Comparison of ENCODE assay signal across 8 mouse cellular contexts in the genomic region with DNA sequence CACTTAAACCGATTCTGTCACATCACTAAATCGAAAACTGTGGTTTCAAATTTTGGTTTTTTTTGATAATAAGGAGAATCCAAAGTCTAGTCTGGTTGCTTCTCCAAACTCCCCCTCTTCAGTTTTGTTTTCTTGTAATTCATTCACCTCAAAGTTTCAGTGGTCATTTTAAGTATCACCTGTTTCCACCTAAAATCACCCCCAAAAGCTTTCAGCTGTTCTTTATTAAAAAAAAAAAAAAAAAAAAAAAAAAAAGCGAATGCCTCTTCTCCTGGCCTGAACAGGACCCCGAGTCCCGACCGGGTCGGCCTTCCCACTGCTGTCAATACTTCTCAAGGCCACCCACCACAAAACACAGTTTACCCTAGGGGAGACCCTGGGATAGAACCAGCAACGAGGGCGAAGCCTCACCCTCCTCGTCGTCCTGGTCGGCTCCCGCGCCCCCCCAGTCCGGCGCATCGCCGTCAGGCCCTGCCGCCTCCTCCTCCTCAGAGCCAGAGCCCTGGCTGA. TPM values are rescaled to one million over a fixed set of nuclear protein-coding genes. Genes with fewer than 3 reads are reported as not detected.
DNase-seq lines count a peak whose midpoint lies in the region; ATAC-seq and TF ChIP-seq lines count a peak whose summit lies in the region.

No protein-coding gene starts in this region.

- H3K4me3 ChIP-seq in kidney, embryonic 14.5 days (ENCODE audit: low read length): peak overlapping the region; percentile 96
- peak overlapping the region; percentile 100 for H3K4me3 ChIP-seq in bone marrow, adult 2 months (replicated peaks; ENCODE audit: control insufficient read depth, low read depth, low read length)
- H3K4me3 ChIP-seq in hindbrain, embryonic 15.5 days: peak overlapping the region; percentile 87
- peak overlapping the region; percentile 90 for H3K4me3 ChIP-seq in midbrain, embryonic 15.5 days

- no peaks in the 10 kb centered on the region for H3K9me3 ChIP-seq in kidney, embryonic 14.5 days (ENCODE audit: control insufficient read depth, low read length)
- no peaks in the 10 kb centered on the region for H3K9me3 ChIP-seq in hindbrain, embryonic 15.5 days
- no peaks in the 10 kb centered on the region for H3K9me3 ChIP-seq in midbrain, embryonic 15.5 days

- H3K9ac ChIP-seq in kidney, embryonic 14.5 days (ENCODE audit: low read depth, low read length): peak overlapping the region; percentile 97
- H3K9ac ChIP-seq in hindbrain, embryonic 15.5 days: peak overlapping the region; percentile 100
- H3K9ac ChIP-seq in midbrain, embryonic 15.5 days: peak overlapping the region; percentile 99

- WGBS in kidney, embryonic 14.5 days: 9% methylated on average over 19 of the region's 19 CpGs
- WGBS in bone marrow, adult 2 months: 5% methylated on average over 19 of the region's 19 CpGs
- WGBS in hindbrain, embryonic 15.5 days: 10% methylated on average over 19 of the region's 19 CpGs
- 9% methylated on average over 19 of the region's 19 CpGs for WGBS in midbrain, embryonic 15.5 days

- no peaks in the 10 kb centered on the region for H3K27me3 ChIP-seq in kidney, embryonic 14.5 days (ENCODE audit: control insufficient read depth, insufficient read depth, low read length)
- H3K27me3 ChIP-seq in hindbrain, embryonic 15.5 days: no peaks in the 10 kb centered on the region
- H3K27me3 ChIP-seq in midbrain, embryonic 15.5 days (replicated peaks): no peaks in the 10 kb centered on the region

- no peak for DNase-seq in kidney, adult 18-20 months
- no peak for DNase-seq in c-Kit-positive CD71-positive TER-119-positive erythroid progenitor cells, embryonic 14.5 days (ENCODE audit: low spot score)
- DNase-seq in thymus, adult 18-20 months: no peak

- no peak; the same call in 1 of the 2 replicates for ATAC-seq in kidney, embryonic 14.5 days (ENCODE audit: low FRiP score, low TSS enrichment)
- no peak for ATAC-seq in hindbrain, embryonic 15.5 days (ENCODE audit: low FRiP score, low read depth)
- peak; percentile 74; the same call in 1 of the 2 replicates for ATAC-seq in midbrain, embryonic 15.5 days (replicated peaks)
- ATAC-seq in inflammation-experienced regulatory T-cells, adult 6 months: no peak

- H3K36me3 ChIP-seq in kidney, embryonic 14.5 days (ENCODE audit: control insufficient read depth, insufficient read depth, low read length): peaks cover 22% of the 10 kb centered on the region
- peaks cover 24% of the 10 kb centered on the region for H3K36me3 ChIP-seq in hindbrain, embryonic 15.5 days
- H3K36me3 ChIP-seq in midbrain, embryonic 15.5 days (replicated peaks): peaks cover 21% of the 10 kb centered on the region

- no peak for TF ChIP-seq POLR2A in bone marrow, adult 2 months (IDR thresholded peaks at IDR 0.05; ENCODE audit: borderline replicate concordance, control insufficient read depth, low read depth, low read length)

- no peak for TF ChIP-seq CTCF in bone marrow, adult 2 months (IDR thresholded peaks at IDR 0.05; ENCODE audit: control insufficient read depth, insufficient read depth, low read length)

- peak overlapping the region; percentile 61 for H3K4me2 ChIP-seq in kidney, embryonic 14.5 days (replicated peaks; ENCODE audit: low read depth, low read length)
- peak overlapping the region; percentile 73 for H3K4me2 ChIP-seq in hindbrain, embryonic 15.5 days
- H3K4me2 ChIP-seq in midbrain, embryonic 15.5 days: peak overlapping the region; percentile 60

- H3K4me1 ChIP-seq in kidney, embryonic 14.5 days (ENCODE audit: control insufficient read depth, insufficient read depth, low read length): 0 out of 2 replicates have a peak, but pooled peaks cover 10% of the 10 kb centered on the region
- H3K4me1 ChIP-seq in bone marrow, adult 2 months (ENCODE audit: control insufficient read depth, insufficient read depth, low read length): peaks cover 1% of the 10 kb centered on the region; the same call in 1 of the 2 replicates
- peaks cover 30% of the 10 kb centered on the region for H3K4me1 ChIP-seq in hindbrain, embryonic 15.5 days (replicated peaks)
- H3K4me1 ChIP-seq in midbrain, embryonic 15.5 days: peaks cover 28% of the 10 kb centered on the region

- H3K27ac ChIP-seq in kidney, embryonic 14.5 days (ENCODE audit: low read depth, low read length): peak overlapping the region; percentile 91
- H3K27ac ChIP-seq in bone marrow, adult 2 months (ENCODE audit: control insufficient read depth, insufficient read depth, low read depth, low read length, poor library complexity): peak overlapping the region; percentile 95
- H3K27ac ChIP-seq in hindbrain, embryonic 15.5 days (replicated peaks): peak overlapping the region; percentile 94
- peak overlapping the region; percentile 89 for H3K27ac ChIP-seq in midbrain, embryonic 15.5 days

RNA-seq across cellular contexts. Expression of gene Med17, which starts 0.5 kb away (rescaled TPM):
- polyA plus RNA-seq in kidney, embryonic 14.5 days (2014; fragmentation: Nextera tagmentation; extraction: Ambion mirVana): 32.4 and 40.2 TPM in 2 replicates
- 28.1 and 34.0 TPM in 2 replicates for polyA plus RNA-seq in bone marrow, adult 2 months (2011; ENCODE audit: insufficient read depth, insufficient read length, low replicate concordance, missing spikeins)
- 32.0 and 34.0 TPM in 2 replicates for polyA plus RNA-seq in hindbrain, embryonic 15.5 days (2015; fragmentation: Nextera tagmentation; extraction: Ambion mirVana)
- 30.8 and 36.1 TPM in 2 replicates for polyA plus RNA-seq in midbrain, embryonic 15.5 days (2015; fragmentation: Nextera tagmentation; extraction: Ambion mirVana)
- 10 to 100 TPM; 21.2 to 39.0 (median 24.7) TPM for polyA plus RNA-seq in inflammation-experienced regulatory T-cells, adult 6 months (2017; shearing (Covaris generic))

RNA-seq across cellular contexts. Expression of gene Taf1d, which starts 26.8 kb away (rescaled TPM):
- polyA plus RNA-seq in kidney, embryonic 14.5 days (2014; fragmentation: Nextera tagmentation; extraction: Ambion mirVana): 101 and 121 TPM in 2 replicates
- 176 and 370 TPM in 2 replicates for polyA plus RNA-seq in bone marrow, adult 2 months (2011; ENCODE audit: insufficient read depth, insufficient read length, low replicate concordance, missing spikeins)
- 43.9 and 48.5 TPM in 2 replicates for polyA plus RNA-seq in hindbrain, embryonic 15.5 days (2015; fragmentation: Nextera tagmentation; extraction: Ambion mirVana)
- 41.1 and 48.9 TPM in 2 replicates for polyA plus RNA-seq in midbrain, embryonic 15.5 days (2015; fragmentation: Nextera tagmentation; extraction: Ambion mirVana)
- 100 to 1,000 TPM; 108 to 150 (median 131) TPM for polyA plus RNA-seq in inflammation-experienced regulatory T-cells, adult 6 months (2017; shearing (Covaris generic))

RNA-seq across cellular contexts. Expression of gene 4931406C07Rik, which starts 27.1 kb away (rescaled TPM):
- 10.4 and 13.8 TPM in 2 replicates for polyA plus RNA-seq in kidney, embryonic 14.5 days (2014; fragmentation: Nextera tagmentation; extraction: Ambion mirVana)
- polyA plus RNA-seq in bone marrow, adult 2 months (2011; ENCODE audit: insufficient read depth, insufficient read length, low replicate concordance, missing spikeins): 6.7 and 14.5 TPM in 2 replicates
- 14.5 and 15.7 TPM in 2 replicates for polyA plus RNA-seq in hindbrain, embryonic 15.5 days (2015; fragmentation: Nextera tagmentation; extraction: Ambion mirVana)
- 12.1 and 13.9 TPM in 2 replicates for polyA plus RNA-seq in midbrain, embryonic 15.5 days (2015; fragmentation: Nextera tagmentation; extraction: Ambion mirVana)
- polyA plus RNA-seq in inflammation-experienced regulatory T-cells, adult 6 months (2017; shearing (Covaris generic)): 1 to 10 TPM; 3.2 to 7.2 (median 5.0) TPM

RNA-seq across cellular contexts. Expression of gene Vstm5, which starts 40.3 kb away (rescaled TPM):
- 5.6 and 8.0 TPM in 2 replicates for polyA plus RNA-seq in kidney, embryonic 14.5 days (2014; fragmentation: Nextera tagmentation; extraction: Ambion mirVana)
- polyA plus RNA-seq in bone marrow, adult 2 months (2011; ENCODE audit: insufficient read depth, insufficient read length, low replicate concordance, missing spikeins): 1.5 TPM in 1 of 2 replicates, not detected in the other
- 27.5 and 28.4 TPM in 2 replicates for polyA plus RNA-seq in hindbrain, embryonic 15.5 days (2015; fragmentation: Nextera tagmentation; extraction: Ambion mirVana)
- 22.9 and 24.8 TPM in 2 replicates for polyA plus RNA-seq in midbrain, embryonic 15.5 days (2015; fragmentation: Nextera tagmentation; extraction: Ambion mirVana)
- polyA plus RNA-seq in inflammation-experienced regulatory T-cells, adult 6 months (2017; shearing (Covaris generic)): not detected
